Mouse (Mus musculus): Measurements from ENCODE around the gene Il12a. TPM values are rescaled to one million over a fixed set of nuclear protein-coding genes. Genes with fewer than 3 reads are reported as not detected.
"Not testable (repeated sequence)": the region's sequence is repeated elsewhere in the genome, so short reads cannot be mapped to it uniquely, and the experiment has no call there.

Gene Il12a
- polyA plus RNA-seq, 1 experiment, result 4.0 TPM

DNA sequence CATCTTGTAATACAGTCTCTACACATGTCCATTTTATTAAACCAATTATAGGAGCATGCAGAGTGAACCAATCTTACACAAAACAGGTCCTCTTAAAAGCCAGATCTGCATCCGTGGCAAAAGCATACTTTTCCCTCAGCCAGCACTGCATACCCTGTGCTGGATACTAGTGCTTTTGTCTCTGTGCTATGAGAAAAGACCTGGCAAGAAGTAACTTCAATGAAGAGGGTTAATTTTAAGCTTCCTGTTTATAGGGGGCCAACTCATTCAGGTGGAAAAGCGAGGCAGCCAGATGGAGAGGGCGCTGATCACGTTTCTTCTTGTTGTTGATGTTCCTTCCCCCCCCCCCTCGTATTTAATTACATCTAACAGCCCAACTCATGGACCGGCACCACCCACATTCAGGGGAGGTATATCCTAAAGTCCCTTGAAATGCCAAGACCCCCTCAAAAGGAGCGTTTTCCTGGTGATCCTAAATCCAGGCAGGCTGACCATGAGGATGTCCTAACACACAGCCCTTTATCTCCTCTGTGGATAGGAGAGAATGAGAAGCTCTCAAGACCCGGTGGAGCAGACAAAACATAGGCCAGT is 28.9 kb downstream of the Il12a start:
- DNase-seq (ENCODE audit: extremely low spot score in 1 of 2, low spot score in 1 of 2), result no peak

DNA sequence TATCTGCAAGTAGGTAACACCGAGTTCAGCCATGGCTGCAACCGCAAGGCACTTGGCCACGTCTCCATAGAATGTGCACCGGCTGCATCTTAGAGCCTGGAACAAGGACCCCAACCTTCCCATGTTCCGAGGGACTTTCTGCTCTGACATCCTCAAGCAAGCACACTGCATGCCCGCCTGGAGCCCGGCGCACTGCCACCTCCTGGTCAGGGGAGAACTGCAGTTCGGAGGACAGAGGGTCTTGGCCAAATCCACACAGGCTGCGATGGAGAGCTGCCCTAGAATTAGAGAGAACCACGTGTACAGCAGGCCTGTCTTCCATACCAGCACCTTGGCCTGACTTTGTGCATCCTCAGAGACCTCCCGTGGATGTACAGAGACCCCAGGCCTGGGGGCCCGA is 29.8 kb downstream of the Il12a start:
- DNase-seq (ENCODE audit: extremely low spot score in 1 of 2, low spot score in 1 of 2), result peak in 1 of 2 experiments; percentile 61

DNA sequence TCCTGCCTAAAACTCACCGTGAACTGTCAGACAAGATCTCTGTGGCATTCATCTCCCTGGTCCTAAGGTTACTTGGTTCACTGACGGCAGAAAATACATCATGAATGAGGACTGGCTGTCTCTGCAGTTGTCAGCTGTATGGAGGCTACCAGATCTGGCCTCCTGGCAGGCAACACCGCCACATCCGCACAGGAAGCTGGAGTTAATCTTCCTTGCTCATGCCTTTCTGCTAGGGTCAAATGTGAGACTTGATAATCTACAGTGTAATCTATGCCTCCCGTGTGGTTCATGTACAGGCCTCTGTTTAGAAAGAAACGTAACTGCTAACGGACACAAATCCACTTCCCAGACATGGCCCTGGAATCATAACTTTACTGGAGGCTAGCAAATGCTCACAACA is 51.5 kb downstream of the Il12a start:
- no peak for DNase-seq (ENCODE audit: extremely low spot score in 1 of 2, low spot score in 1 of 2)

DNA sequence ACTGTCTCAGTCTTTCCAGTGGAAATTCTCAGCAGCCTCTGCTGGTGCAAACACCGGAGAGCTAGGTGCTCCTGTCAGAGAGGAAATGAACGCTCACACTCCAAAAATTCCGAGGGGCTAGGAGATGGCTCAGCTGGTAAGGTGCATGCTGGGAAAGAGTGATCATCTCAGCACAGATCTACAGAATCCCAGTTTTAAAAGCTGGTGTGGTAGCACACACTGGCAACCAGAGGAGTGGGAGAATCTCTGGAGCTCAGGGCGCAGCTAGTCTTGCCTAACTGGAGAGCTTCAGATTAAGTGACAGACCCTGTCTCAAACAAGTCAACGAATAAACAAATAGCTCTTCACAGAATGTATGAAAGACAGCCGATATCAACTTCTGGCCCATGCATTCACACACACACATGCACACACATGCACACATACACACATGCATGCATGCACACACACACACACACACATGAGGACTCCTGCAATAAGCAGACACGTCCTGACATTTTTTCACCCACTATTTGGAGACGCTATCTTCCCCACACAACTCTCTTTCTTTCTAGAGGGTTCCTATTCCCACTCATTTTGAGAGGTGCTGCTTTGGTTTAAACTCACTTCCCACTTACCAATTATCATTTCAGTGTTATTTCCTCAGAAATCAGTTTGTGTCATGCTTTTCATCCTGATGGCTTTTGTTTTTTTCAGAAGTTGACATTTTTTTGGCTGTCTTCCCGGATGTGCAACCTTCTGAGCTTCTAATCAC is 52.5 kb downstream of the Il12a start:
- DNase-seq (ENCODE audit: extremely low spot score in 1 of 2, low spot score in 1 of 2), result peak in 1 of 2 experiments; percentile 65

DNA sequence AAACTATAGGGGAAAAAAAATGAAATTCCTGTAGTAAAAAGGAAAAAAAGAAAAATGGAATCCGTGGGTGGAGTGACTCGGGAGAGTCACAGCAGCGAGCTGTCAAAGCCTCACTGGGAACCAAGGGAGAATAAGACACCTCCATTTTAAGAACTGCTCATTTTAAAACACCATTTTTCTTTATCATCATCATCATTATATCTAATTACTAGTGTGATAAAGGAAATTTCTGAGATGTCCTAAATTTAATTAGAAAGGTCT is 53.0 kb downstream of the Il12a start:
- DNase-seq (ENCODE audit: extremely low spot score in 1 of 2, low spot score in 1 of 2), result no peak

DNA sequence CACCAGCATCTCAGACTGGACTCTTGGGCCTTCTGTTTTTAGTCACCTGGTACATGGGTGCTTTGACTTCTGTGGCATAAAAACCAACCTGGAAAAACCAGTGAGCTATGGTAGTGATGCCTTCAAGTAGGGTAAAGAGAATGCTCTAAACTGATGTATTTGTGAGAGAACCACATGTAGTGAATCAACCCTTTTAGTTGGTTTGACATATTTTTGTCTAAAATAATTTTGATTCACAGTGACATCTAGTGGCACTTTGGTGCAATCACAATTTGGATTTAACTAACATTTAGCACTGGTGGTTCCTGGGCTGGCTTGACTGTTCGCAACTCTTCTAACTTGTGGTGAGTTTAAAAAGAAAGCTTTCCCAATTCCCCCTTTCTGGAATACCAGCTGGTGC is 53.7 kb downstream of the Il12a start:
- peak in 1 of 2 experiments; percentile 55 for DNase-seq (ENCODE audit: extremely low spot score in 1 of 2, low spot score in 1 of 2)

DNA sequence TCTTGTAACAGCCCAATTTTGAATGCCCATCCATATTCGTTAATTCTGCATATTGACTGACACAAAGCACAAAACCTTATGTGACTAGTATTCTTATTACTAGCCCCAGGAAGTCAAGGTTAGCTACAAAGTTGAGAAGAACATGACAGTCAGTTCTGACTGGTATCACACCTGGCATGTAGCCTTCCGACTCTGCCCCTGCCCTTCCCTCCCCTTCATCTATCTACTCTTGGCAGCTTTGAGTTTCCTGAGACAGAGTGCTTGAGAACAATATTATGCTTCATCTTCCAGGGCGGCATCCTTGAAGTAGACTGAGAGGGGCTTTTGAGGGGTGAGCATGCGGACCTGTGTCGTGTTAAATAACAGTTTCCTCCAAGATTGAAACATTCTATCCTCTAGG is 54.6 kb downstream of the Il12a start:
- no peak for DNase-seq (ENCODE audit: extremely low spot score in 1 of 2, low spot score in 1 of 2)

DNA sequence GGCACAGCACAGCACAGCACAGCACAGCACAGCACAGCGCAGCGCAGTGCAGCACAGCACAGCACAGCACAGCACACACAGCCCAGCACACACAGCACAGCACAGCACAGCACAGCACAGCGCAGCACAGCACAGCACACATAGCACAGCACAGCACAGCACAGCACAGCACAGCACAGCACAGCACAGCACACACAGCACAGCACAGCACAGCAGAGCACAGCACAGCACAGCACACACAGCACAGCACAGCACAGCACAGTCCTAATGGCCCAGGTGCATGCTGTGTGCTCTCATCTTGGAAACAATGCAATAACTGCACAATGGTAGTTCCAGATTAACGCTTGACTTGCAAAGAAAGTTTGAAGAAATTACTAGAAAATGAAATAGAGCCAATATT is 55.8 kb downstream of the Il12a start:
- not testable (repeated sequence) for DNase-seq (ENCODE audit: extremely low spot score in 1 of 2, low spot score in 1 of 2)

Other genes starting within 250 kb of the Il12a start
- gene 1110032F04Rik, start 178.9 kb downstream of the Il12a start, polyA plus RNA-seq (2012; rRNA removed), result 11.9 and 12.0 TPM in 2 replicates